In genomic region chr4:53144571-53144970, GRCm38 (mm10) we compare ENCODE assay signal across 21 mouse cellular contexts. TPM values are rescaled to one million over a fixed set of nuclear protein-coding genes. Genes with fewer than 3 reads are reported as not detected.
DNase-seq lines count a peak whose midpoint lies in the region; ATAC-seq and TF ChIP-seq lines count a peak whose summit lies in the region.
"Had no signal": no experiment of that assay in that cellular context is flagged by ENCODE, and none has a peak within 500 bp of the region (broad histone marks: within the 10 kb centered on the region; RNA-seq: fewer than 3 reads in every experiment).

No protein-coding gene starts in this region.

- H3K9me3 ChIP-seq in hindbrain, postnatal 0 days (ENCODE audit: low read length), result no peaks in the 10 kb centered on the region
- H3K9me3 ChIP-seq in hindbrain, embryonic 10.5 days, result no peaks in the 10 kb centered on the region
- H3K9me3 ChIP-seq in liver, embryonic 16.5 days (replicated peaks; ENCODE audit: control insufficient read depth, low read length), result no peaks in the 10 kb centered on the region
- H3K9me3 ChIP-seq: embryonic facial prominence, embryonic 15.5 days; stomach, embryonic 15.5 days had no signal

- H3K36me3 ChIP-seq in hindbrain, postnatal 0 days (ENCODE audit: insufficient read depth, low read length), result no peaks in the 10 kb centered on the region
- no peaks in the 10 kb centered on the region for H3K36me3 ChIP-seq in hindbrain, embryonic 10.5 days
- H3K36me3 ChIP-seq in liver, embryonic 16.5 days (ENCODE audit: control insufficient read depth, insufficient read depth), result no peaks in the 10 kb centered on the region
- H3K36me3 ChIP-seq: stomach, embryonic 15.5 days had no signal

- no peak overlapping the region for H3K27ac ChIP-seq in hindbrain, postnatal 0 days
- H3K27ac ChIP-seq in hindbrain, embryonic 10.5 days, result no peak overlapping the region
- H3K27ac ChIP-seq in liver, embryonic 16.5 days (ENCODE audit: low read length), result peak overlapping the region; percentile 66
- H3K27ac ChIP-seq: embryonic facial prominence, embryonic 15.5 days; liver, embryonic 14.5 days; stomach, embryonic 15.5 days had no signal

- H3K4me3 ChIP-seq in hindbrain, postnatal 0 days (ENCODE audit: low read length), result no peak overlapping the region
- H3K4me3 ChIP-seq in hindbrain, embryonic 10.5 days, result no peak overlapping the region
- no peak overlapping the region for H3K4me3 ChIP-seq in liver, embryonic 16.5 days (ENCODE audit: low read depth, low read length)
- H3K4me3 ChIP-seq: embryonic facial prominence, embryonic 15.5 days; myocyte; stomach, embryonic 15.5 days had no signal

- no peaks in the 10 kb centered on the region for H3K27me3 ChIP-seq in hindbrain, postnatal 0 days (ENCODE audit: insufficient read depth, low read length)
- no peaks in the 10 kb centered on the region for H3K27me3 ChIP-seq in hindbrain, embryonic 10.5 days (ENCODE audit: insufficient read depth, poor library complexity, severe bottlenecking)
- no peaks in the 10 kb centered on the region for H3K27me3 ChIP-seq in liver, embryonic 16.5 days (ENCODE audit: control insufficient read depth, insufficient read depth, low read depth, low read length)
- H3K27me3 ChIP-seq: embryonic facial prominence, embryonic 15.5 days; stomach, embryonic 15.5 days had no signal

- DNase-seq in hindbrain, postnatal 0 days (ENCODE audit: low spot score), result peak; percentile 9
- DNase-seq in hindbrain, embryonic 10.5 days (ENCODE audit: low spot score), result no peak
- DNase-seq in cerebellum, adult 11-12 months, result peak; percentile 92
- peak; percentile 59 to 70 for DNase-seq in cerebellum, postnatal 14 days
- no peak for DNase-seq in left cerebral cortex, postnatal 4 days
- no peak for DNase-seq in gastrocnemius, postnatal 36 days
- DNase-seq in layer of hippocampus, postnatal 25 days (ENCODE audit: extremely low spot score in 1 of 2, low spot score in 1 of 2), result no peak
- DNase-seq: adrenal gland, postnatal 25 days; B cell, adult 2 months; heart, adult 18-20 months; kidney, adult 2 months; kidney, postnatal 36 days; lung, postnatal 10 days; midbrain, embryonic 14.5 days; thymus, adult 18-20 months; thymus, postnatal 4 days had no signal

- H3K9ac ChIP-seq in hindbrain, postnatal 0 days (replicated peaks; ENCODE audit: low read length), result no peak overlapping the region
- H3K9ac ChIP-seq in liver, embryonic 16.5 days (ENCODE audit: low read depth, low read length), result no peak overlapping the region
- H3K9ac ChIP-seq: embryonic facial prominence, embryonic 15.5 days; liver, embryonic 14.5 days; stomach, embryonic 15.5 days had no signal

- ATAC-seq in hindbrain, postnatal 0 days, result 0 out of 2 replicates have a peak, but pooled peaks have one; percentile 24
- no peak for ATAC-seq in liver, embryonic 16.5 days (ENCODE audit: low read depth)

- 48% methylated on average over 10 of the region's 10 CpGs for WGBS in hindbrain, postnatal 0 days
- 74% methylated on average over 10 of the region's 10 CpGs for WGBS in hindbrain, embryonic 10.5 days
- 69% methylated on average over 10 of the region's 10 CpGs for WGBS in liver, embryonic 16.5 days (ENCODE audit: insufficient replicate concordance)

- TF ChIP-seq CTCF in hindbrain, postnatal 0 days (IDR thresholded peaks at IDR 0.05; ENCODE audit: low read depth), result no peak

- intact Hi-C loops in left cerebral cortex, postnatal 4 days (cut with DNase I), result no loop called here
- intact Hi-C loops in gastrocnemius, postnatal 36 days (cut with DNase I), result no loop called here

- H3K4me1 ChIP-seq in hindbrain, postnatal 0 days (ENCODE audit: insufficient read depth, low read length), result peaks cover 11% of the 10 kb centered on the region
- peaks cover 17% of the 10 kb centered on the region for H3K4me1 ChIP-seq in hindbrain, embryonic 10.5 days (replicated peaks)
- peaks cover 13% of the 10 kb centered on the region for H3K4me1 ChIP-seq in liver, embryonic 16.5 days (ENCODE audit: control insufficient read depth, low read depth, low read length)

- H3K4me2 ChIP-seq in hindbrain, postnatal 0 days (ENCODE audit: low read depth, low read length), result no peak overlapping the region
- peak overlapping the region; percentile 24; the same call in 1 of the 2 replicates for H3K4me2 ChIP-seq in liver, embryonic 16.5 days (ENCODE audit: low read depth, low read length)
- H3K4me2 ChIP-seq: embryonic facial prominence, embryonic 15.5 days; stomach, embryonic 15.5 days had no signal

RNA-seq across cellular contexts. Expression of gene Abca1, which starts 15.1 kb away (rescaled TPM):
- 43.5 and 49.5 TPM in 2 replicates for total RNA-seq in hindbrain, postnatal 0 days (2014; rRNA removed)
- polyA plus RNA-seq in hindbrain, postnatal 0 days (2015; fragmentation: Nextera tagmentation; extraction: Ambion mirVana), result 8.8 TPM in 2 replicates
- polyA plus RNA-seq in hindbrain, embryonic 10.5 days (2016; fragmentation: Nextera tagmentation; extraction: Ambion mirVana), result 2.7 and 3.6 TPM in 2 replicates
- polyA plus RNA-seq in liver, embryonic 16.5 days (2015; fragmentation: Nextera tagmentation; extraction: Ambion mirVana), result 17.0 and 19.0 TPM in 2 replicates
- 10 to 100 TPM; 34.3 to 34.8 TPM for total RNA-seq in left cerebral cortex, postnatal 4 days (2021)
- total RNA-seq in gastrocnemius, postnatal 36 days (2021), result 1 to 10 TPM; 6.3 to 7.2 TPM
- 10 to 100 TPM; 20.3 to 25.1 TPM for total RNA-seq in layer of hippocampus, postnatal 25 days (2021)

Comparison
In these comparisons a context has a peak if more than half of its experiments do, and no peak if none do; other contexts are left out.
1. DNase-seq: peak in hindbrain, postnatal 0 days (single experiment), cerebellum, adult 11-12 months (single experiment) and cerebellum, postnatal 14 days (2 of 2); none in hindbrain, embryonic 10.5 days (single experiment), left cerebral cortex, postnatal 4 days (single experiment), gastrocnemius, postnatal 36 days (0 of 2) and layer of hippocampus, postnatal 25 days (0 of 2).